Mouse (Mus musculus) heart, embryonic 16.5 days (tissue): ENCODE data around the gene Ddx42. TPM values are rescaled to one million over a fixed set of nuclear protein-coding genes. Genes with fewer than 3 reads are reported as not detected.
"Not testable (repeated sequence)": the region's sequence is repeated elsewhere in the genome, so short reads cannot be mapped to it uniquely, and the experiment has no call there.

ENCODE experiments used
- ATAC-seq: fragments of 200-750 bp; cut with Nextera tagmentation; replicated peaks from 2 replicates; pipeline ENCODE4 v1.8.0; 2017; ENCODE audit warnings: moderate number of reproducible peaks; ENCODE audit not compliant: insufficient read depth, low FRiP score; ENCODE audit errors: extremely low read depth
- H3K27ac ChIP-seq: fragments of 300-500 bp; sonication (generic); 2 replicates; pipeline ENCODE4 v1.5.1; 2014; ENCODE audit warnings: mild to moderate bottlenecking, low read length, control low read depth, moderate library complexity
- H3K27me3 ChIP-seq: fragments of 300-500 bp; sonication (generic); 2 replicates; pipeline ENCODE4 v1.6.1; 2014; ENCODE audit warnings: low read length, mixed read lengths; ENCODE audit not compliant: control insufficient read depth, insufficient read depth
- H3K36me3 ChIP-seq: fragments of 300-500 bp; sonication (generic); 2 replicates; pipeline ENCODE4 v1.6.1; 2014; ENCODE audit not compliant: control insufficient read depth, insufficient read depth
- H3K4me1 ChIP-seq: fragments of 300-500 bp; sonication (generic); 2 replicates; pipeline ENCODE4 v1.6.1; 2014; ENCODE audit warnings: low read length, mixed read lengths; ENCODE audit not compliant: control insufficient read depth, insufficient read depth
- H3K4me2 ChIP-seq: fragments of 300-500 bp; sonication (generic); 2 replicates; pipeline ENCODE4 v1.6.1; 2014; ENCODE audit warnings: low read depth, mild to moderate bottlenecking, control low read depth, low read length
- H3K4me3 ChIP-seq: fragments of 300-500 bp; sonication (generic); 2 replicates; pipeline ENCODE4 v1.5.1; 2014; ENCODE audit warnings: mild to moderate bottlenecking, control low read depth, low read length
- H3K9ac ChIP-seq: fragments of 300-500 bp; sonication (generic); 2 replicates; pipeline ENCODE4 v1.6.1; 2014; ENCODE audit warnings: low read length, control low read depth
- H3K9me3 ChIP-seq: fragments of 300-500 bp; sonication (generic); replicated peaks from 2 replicates; pipeline ENCODE4 v1.6.1; 2016; ENCODE audit warnings: low read length; ENCODE audit not compliant: control insufficient read depth
- WGBS: fragments of 180-500 bp; shearing (Covaris S2); extraction: QIAGEN DNeasy Blood & Tissue Kit; methylation state at CpG from one replicate; pipeline ENCODE4 v1.1.7; 2014; 5-methylcytosine and 5-hydroxymethylcytosine counted together
- polyA plus RNA-seq: library from polyadenylated mRNA; unstranded; fragments of >200 nt; fragmentation: Nextera tagmentation; extraction: Ambion mirVana; gene quantifications from 2 replicates; pipeline ENCODE4 v1.2.1, GENCODE M21; 2015

Ddx42 gene
- polyA plus RNA-seq, 1 experiment from 2014 or later = 46.5 TPM

GRCm38 (mm10) chr11:106194891-106195290 is 21.8 kb upstream of the Ddx42 start:
- no peak overlapping the region for H3K4me3 ChIP-seq
- H3K4me1 ChIP-seq = peaks cover 11% of the 10 kb centered on the region
- WGBS = 91% methylated on average over 7 of the region's 7 CpGs
- no peak overlapping the region for H3K9ac ChIP-seq
- H3K9me3 ChIP-seq = no peaks in the 10 kb centered on the region
- H3K27ac ChIP-seq = peak overlapping the region; percentile 39; the same call in 1 of the 2 replicates
- H3K27me3 ChIP-seq = no peaks in the 10 kb centered on the region
- no peak for ATAC-seq
- H3K36me3 ChIP-seq = peaks cover 7% of the 10 kb centered on the region; the same call in 1 of the 2 replicates
- H3K4me2 ChIP-seq = no peak overlapping the region

GRCm38 (mm10) chr11:106195341-106195740 is 21.4 kb upstream of the Ddx42 start:
- Histone ChIP-seq H3K9me3 (no peaks in the 10 kb centered on the region), H3K4me1 (peaks cover 11% of the 10 kb centered on the region), H3K27ac (peak overlapping the region; percentile 39; the same call in 1 of the 2 replicates), H3K27me3 (no peaks in the 10 kb centered on the region), H3K36me3 (peaks cover 7% of the 10 kb centered on the region; the same call in 1 of the 2 replicates), H3K4me3 (no peak overlapping the region), H3K4me2 (no peak overlapping the region), H3K9ac (no peak overlapping the region)
- no peak for ATAC-seq

DNA sequence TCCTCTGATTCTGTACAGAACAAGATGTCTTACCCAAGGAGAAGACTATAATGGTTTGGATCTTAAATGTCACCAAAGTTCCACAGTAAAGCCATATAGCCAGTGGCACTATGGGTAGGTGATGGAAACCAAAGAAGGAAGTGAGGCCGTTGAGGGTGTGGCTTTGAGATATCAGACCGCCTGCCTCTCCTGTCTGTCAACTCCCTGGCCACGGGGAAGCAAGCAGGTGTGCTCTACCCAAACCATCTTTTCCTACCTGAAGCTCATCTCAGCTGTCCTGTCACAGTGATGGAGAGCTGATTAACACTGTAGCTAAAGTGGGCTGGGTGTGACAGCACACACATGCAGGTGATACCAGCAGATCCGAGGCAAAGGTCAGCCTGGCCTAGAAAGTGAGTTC is 18.4 kb upstream of the Ddx42 start:
- ATAC-seq = no peak
- peaks cover 29% of the 10 kb centered on the region for H3K36me3 ChIP-seq
- no peak overlapping the region for H3K4me3 ChIP-seq
- H3K27ac ChIP-seq = no peak overlapping the region
- H3K9ac ChIP-seq = no peak overlapping the region
- peaks cover 3% of the 10 kb centered on the region for H3K4me1 ChIP-seq
- WGBS = 80% methylated on average over 4 of the region's 4 CpGs
- H3K4me2 ChIP-seq = no peak overlapping the region
- no peaks in the 10 kb centered on the region for H3K9me3 ChIP-seq
- no peaks in the 10 kb centered on the region for H3K27me3 ChIP-seq

- 93% methylated on average over 7 of the region's 7 CpGs for WGBS
- H3K27me3 ChIP-seq, H3K4me1 ChIP-seq, H3K4me3 ChIP-seq, H3K9me3 ChIP-seq, H3K4me2 ChIP-seq, H3K9ac ChIP-seq, ATAC-seq, H3K27ac ChIP-seq: not testable (repeated sequence)
- peaks cover 42% of the 10 kb centered on the region for H3K36me3 ChIP-seq
These were observed 16.7 kb upstream of the Ddx42 start for GRCm38 (mm10) chr11:106199997-106200396.

DNA sequence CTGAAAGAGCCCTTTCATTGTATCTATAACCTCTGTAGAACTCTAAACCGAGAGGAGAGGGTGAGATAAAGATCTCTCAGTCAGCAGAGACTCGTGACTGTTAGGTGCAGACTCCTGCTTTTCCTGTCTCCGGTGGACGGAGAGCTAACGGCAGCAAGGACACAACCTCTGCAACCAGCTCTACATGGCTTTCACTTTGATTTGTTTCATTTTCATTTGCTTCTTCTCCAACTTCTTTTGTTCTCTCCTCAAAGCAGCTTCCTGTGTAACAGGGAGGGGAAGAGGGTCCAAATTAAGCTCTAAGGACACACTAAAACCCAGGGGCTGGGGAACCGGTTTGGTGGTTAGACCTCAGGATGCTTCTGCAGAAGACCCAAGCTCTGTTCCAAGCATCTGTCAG is 16.0 kb upstream of the Ddx42 start:
- H3K4me2 ChIP-seq = no peak overlapping the region
- H3K9ac ChIP-seq = no peak overlapping the region
- WGBS = 60% methylated on average over 6 of the region's 6 CpGs
- no peak for ATAC-seq
- no peaks in the 10 kb centered on the region for H3K27me3 ChIP-seq
- H3K4me1 ChIP-seq = no peaks in the 10 kb centered on the region
- no peak overlapping the region for H3K4me3 ChIP-seq
- no peaks in the 10 kb centered on the region for H3K9me3 ChIP-seq
- no peak overlapping the region; the same call in 1 of the 2 replicates for H3K27ac ChIP-seq
- H3K36me3 ChIP-seq = peaks cover 47% of the 10 kb centered on the region

DNA sequence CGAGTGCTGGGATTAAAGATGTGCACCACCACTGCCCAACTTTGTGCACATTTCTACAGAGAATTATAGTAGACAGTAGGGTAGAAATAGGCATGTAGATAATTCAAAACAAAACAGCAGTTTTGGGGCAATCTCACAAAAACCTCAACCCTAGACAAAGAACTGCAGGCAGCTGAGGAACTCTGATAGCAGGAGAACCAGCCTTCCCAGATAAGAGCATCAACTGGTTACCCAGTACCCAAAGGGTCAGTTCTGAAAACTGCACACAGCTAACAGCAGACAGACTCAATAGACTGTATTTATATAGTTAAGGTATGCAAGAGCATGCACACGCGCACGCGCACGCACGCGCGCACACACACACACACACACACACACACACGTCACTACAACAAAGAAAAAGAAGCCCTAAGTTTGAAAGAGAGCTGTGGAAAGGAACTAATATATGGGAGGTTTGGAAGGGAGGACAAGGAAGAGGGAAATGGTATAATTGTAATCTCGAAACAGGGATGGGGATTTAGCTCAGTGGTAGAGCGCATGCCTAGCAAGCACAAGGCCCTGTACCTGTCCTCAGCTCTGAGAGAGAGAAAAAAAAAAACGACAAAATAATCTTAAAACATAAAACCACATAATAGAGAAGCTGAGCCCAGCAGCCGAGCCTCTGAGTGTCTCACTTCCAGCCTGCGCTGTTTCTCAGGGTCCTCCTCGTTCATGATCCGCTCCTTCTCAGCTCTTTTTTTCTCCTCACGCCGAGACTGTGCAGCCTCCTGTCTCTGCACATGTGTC is 15.2 kb upstream of the Ddx42 start:
- no peak overlapping the region for H3K9ac ChIP-seq
- WGBS = 88% methylated on average over 19 of the region's 19 CpGs
- H3K36me3 ChIP-seq = peaks cover 52% of the 10 kb centered on the region
- no peak overlapping the region; the same call in 1 of the 2 replicates for H3K27ac ChIP-seq
- no peaks in the 10 kb centered on the region for H3K27me3 ChIP-seq
- H3K4me1 ChIP-seq = no peaks in the 10 kb centered on the region
- ATAC-seq = no peak
- no peak overlapping the region for H3K4me2 ChIP-seq
- no peaks in the 10 kb centered on the region for H3K9me3 ChIP-seq
- H3K4me3 ChIP-seq = no peak overlapping the region

GRCm38 (mm10) chr11:106202123-106202465 is 14.6 kb upstream of the Ddx42 start, which contains the start of gene Strada:
Strada (minus strand) TSS chr11:106202168.
- H3K4me3 ChIP-seq = no peak within 1 kb of the TSS
- H3K27ac ChIP-seq = peak within 1 kb of the TSS; percentile 26; the same call in 1 of the 2 replicates
- WGBS = 70% methylated on average over 5 of the region's 5 CpGs
- no peaks in the 10 kb centered on the region for H3K4me1 ChIP-seq
- ATAC-seq = no peak
- H3K9ac ChIP-seq = no peak within 1 kb of the TSS
- peaks cover 57% of the 10 kb centered on the region for H3K36me3 ChIP-seq
- no peaks in the 10 kb centered on the region for H3K27me3 ChIP-seq
- no peaks in the 10 kb centered on the region for H3K9me3 ChIP-seq
- H3K4me2 ChIP-seq = no peak within 1 kb of the TSS

DNA sequence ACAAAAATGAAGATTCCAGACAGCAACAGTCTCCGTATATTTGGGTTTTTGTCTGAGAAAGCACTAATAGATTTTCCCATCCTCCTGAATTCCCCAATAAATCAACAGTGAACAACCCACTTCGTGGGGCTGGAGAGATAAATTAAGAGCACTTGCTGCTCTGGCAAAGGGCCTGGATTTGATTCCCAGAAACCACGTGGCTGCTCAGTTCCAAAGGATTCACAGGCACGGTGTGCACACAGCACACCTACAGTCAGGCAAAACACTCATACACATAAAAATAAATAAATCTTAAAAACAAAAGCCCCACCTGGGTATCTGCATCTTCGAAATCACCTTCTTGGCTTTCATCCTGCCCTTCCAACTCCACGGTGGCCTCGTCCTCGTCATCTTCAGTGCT is 4.0 kb upstream of the Ddx42 start:
- WGBS = 78% methylated on average over 8 of the region's 8 CpGs

DNA sequence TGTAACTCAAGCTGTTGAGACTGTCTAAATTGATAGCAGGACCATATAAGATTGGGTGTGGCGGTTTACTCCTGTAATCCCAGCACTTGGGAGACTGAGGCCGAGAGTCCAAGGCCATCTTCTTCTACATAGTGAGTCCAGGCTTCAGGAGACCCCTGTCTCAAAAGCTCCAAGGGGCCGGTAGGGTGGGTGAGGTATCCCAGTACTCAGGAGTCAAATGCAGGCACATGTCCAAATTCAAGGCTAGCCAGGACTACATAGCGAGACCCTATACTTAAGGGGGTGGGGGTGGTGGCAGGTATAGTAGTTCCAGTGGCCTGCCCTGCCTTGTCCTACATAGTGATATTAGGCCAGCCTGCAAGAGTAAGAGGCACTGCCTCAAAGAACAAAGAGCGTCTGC is 1.9 kb upstream of the Ddx42 start:
- H3K27ac ChIP-seq = no peak overlapping the region
- peak overlapping the region; percentile 99; the same call in 1 of the 2 replicates for H3K4me3 ChIP-seq
- 90% methylated on average over 5 of the region's 5 CpGs for WGBS
- no peak for ATAC-seq
- H3K27me3 ChIP-seq = no peaks in the 10 kb centered on the region
- H3K36me3 ChIP-seq = peaks cover 19% of the 10 kb centered on the region
- H3K4me1 ChIP-seq = peaks cover 33% of the 10 kb centered on the region
- H3K9me3 ChIP-seq = no peaks in the 10 kb centered on the region
- peak overlapping the region; percentile 82 for H3K4me2 ChIP-seq
- peak overlapping the region; percentile 82 for H3K9ac ChIP-seq

More for the DNA sequence above, 4.0 kb upstream of the Ddx42 start:
- H3K4me1 ChIP-seq = peaks cover 21% of the 10 kb centered on the region
- H3K9me3 ChIP-seq = no peaks in the 10 kb centered on the region
- H3K4me2 ChIP-seq = no peak overlapping the region
- H3K36me3 ChIP-seq = peaks cover 37% of the 10 kb centered on the region
- H3K27ac ChIP-seq = no peak overlapping the region
- H3K4me3 ChIP-seq = no peak overlapping the region
- ATAC-seq = no peak
- H3K9ac ChIP-seq = no peak overlapping the region
- H3K27me3 ChIP-seq = no peaks in the 10 kb centered on the region
